Mouse (Mus musculus) ES-E14 (cell line): Measurements from ENCODE around the gene Mbnl1.

Source experiments
- ZC3H11A ChIP-seq: IDR thresholded peaks from 2 replicates; pipeline ENCODE4 v1.6.1; 2012; ENCODE audit warnings: low read depth, mild to moderate bottlenecking, inconsistent platforms, low read length, borderline replicate concordance
- ZNF384 ChIP-seq: IDR thresholded peaks from 2 replicates; pipeline ENCODE4 v1.6.1; 2012; ENCODE audit warnings: low read depth, low read length, inconsistent platforms

DNA sequence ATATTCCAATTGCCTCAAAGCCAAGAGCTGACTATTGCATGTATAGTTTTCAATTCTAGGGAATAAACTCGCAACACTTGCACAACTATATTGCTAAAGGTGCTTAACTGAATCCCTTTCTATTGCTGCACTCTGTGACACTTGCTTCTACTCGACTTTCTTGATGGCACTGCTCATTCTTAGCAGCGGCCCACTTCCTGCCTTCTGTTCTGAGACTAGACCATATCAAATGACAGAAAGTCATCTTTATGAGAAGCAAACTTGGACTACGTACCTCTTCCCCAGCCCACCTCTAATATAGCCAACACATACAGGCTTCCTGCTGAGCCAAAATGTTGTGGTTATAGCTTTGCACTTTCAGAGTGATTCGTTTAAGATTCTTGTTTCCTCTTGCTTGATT lies 23.6 kb downstream of the Mbnl1 start:
- TF ChIP-seq ZNF384 (no peak), ZC3H11A (no peak)
